Mouse (Mus musculus): ENCODE measurements around the gene Pink1. TPM values are rescaled to one million over a fixed set of nuclear protein-coding genes. Genes with fewer than 3 reads are reported as not detected.

Pink1 gene
- polyA plus RNA-seq, 1 experiment = 92.3 TPM

Other genes with a start within 250 kb of the Pink1 start
- gene Hp1bp3, start 110.0 kb downstream of the Pink1 start, polyA plus RNA-seq (2012; rRNA removed) = 138 and 142 TPM in 2 replicates
- gene Sh2d5, start 75.9 kb downstream of the Pink1 start, polyA plus RNA-seq (2012; rRNA removed) = 0.51 and 0.52 TPM in 2 replicates
- gene Kif17, start 75.9 kb downstream of the Pink1 start, polyA plus RNA-seq (2012; rRNA removed) = 0.52 and 0.72 TPM in 2 replicates
- gene Ddost, start 21.6 kb downstream of the Pink1 start, polyA plus RNA-seq (2012; rRNA removed) = 133 and 138 TPM in 2 replicates
- 3.3 and 4.1 TPM in 2 replicates for gene Cda, start 41.7 kb upstream of the Pink1 start, polyA plus RNA-seq (2012; rRNA removed)
- 0.04 TPM in 1 of 2 replicates, not detected in the other for gene Fam43b, start 70.2 kb upstream of the Pink1 start, polyA plus RNA-seq (2012; rRNA removed)
- gene Mul1, start 108.4 kb upstream of the Pink1 start, polyA plus RNA-seq (2012; rRNA removed) = 12.9 and 17.8 TPM in 2 replicates
- gene Camk2n1, start 128.0 kb upstream of the Pink1 start, polyA plus RNA-seq (2012; rRNA removed) = 20.1 and 23.5 TPM in 2 replicates